Mouse (Mus musculus) MEL (cell line): ENCODE results near the gene Cacna2d4. TPM values are rescaled to one million over a fixed set of nuclear protein-coding genes. Genes with fewer than 3 reads are reported as not detected.
A peak's percentile ranks its signal among the peaks of the same experiment; 100 is the strongest.

Experiments used
- DNase-seq: peaks from one replicate; pipeline ENCODE4 v3.0.0; 2011; ENCODE audit warnings: low read depth, low spot score
- H3K27ac ChIP-seq: 2 replicates; pipeline ENCODE4 v1.5.1; 2012; ENCODE audit warnings: low read depth, mild to moderate bottlenecking, control low read depth, low read length, moderate library complexity; ENCODE audit not compliant: control insufficient read depth
- H3K27me3 ChIP-seq, 2 experiments: fragments of 150-350 bp in 1 of 2; sonication (generic) in 1 of 2; 2 replicates each; pipeline ENCODE4 v1.6.1; 2012; ENCODE audit warnings: low read length in 2 of 2, mild to moderate bottlenecking in 2 of 2, improper control_type of control experiment in 1 of 2, moderate library complexity in 1 of 2; ENCODE audit not compliant: insufficient read depth in 2 of 2, control insufficient read depth in 1 of 2
- H3K36me3 ChIP-seq, 2 experiments: 2 replicates each; pipeline ENCODE4 v1.6.1; 2012 to 2014; ENCODE audit warnings: low read length in 2 of 2, improper control_type of control experiment in 1 of 2, inconsistent platforms in 1 of 2, mild to moderate bottlenecking in 1 of 2; ENCODE audit not compliant: insufficient read depth in 2 of 2, control insufficient read depth in 1 of 2
- H3K4me1 ChIP-seq, 2 experiments: fragments of 150-350 bp in 1 of 2; sonication (generic) in 1 of 2; 2 replicates each; pipeline ENCODE4 v1.6.1; 2012; ENCODE audit warnings: low read length in 2 of 2, improper control_type of control experiment in 1 of 2, mild to moderate bottlenecking in 1 of 2; ENCODE audit not compliant: insufficient read depth in 2 of 2, control insufficient read depth in 1 of 2
- H3K4me3 ChIP-seq, 2 experiments: fragments of 150-350 bp in 1 of 2; sonication (generic) in 1 of 2; 2 replicates each; pipeline ENCODE4 v1.5.1; 2012; ENCODE audit warnings: low read depth in 2 of 2, low read length in 2 of 2, mild to moderate bottlenecking in 2 of 2, moderate library complexity in 2 of 2, control low read depth in 1 of 2, improper control_type of control experiment in 1 of 2; ENCODE audit not compliant: control insufficient read depth in 1 of 2, insufficient read depth in 1 of 2
- H3K79me2 ChIP-seq: 2 replicates; pipeline ENCODE4 v1.6.1; 2012; ENCODE audit warnings: mild to moderate bottlenecking, low read length, moderate library complexity; ENCODE audit not compliant: control insufficient read depth, poor library complexity, insufficient read depth
- H3K9ac ChIP-seq: 2 replicates; pipeline ENCODE4 v1.6.1; 2012; ENCODE audit warnings: low read depth, mild to moderate bottlenecking, control low read depth, low read length, moderate library complexity; ENCODE audit not compliant: control insufficient read depth, poor library complexity, severe bottlenecking
- H3K9me3 ChIP-seq: fragments of 150-350 bp; sonication (generic); replicated peaks from 2 replicates; pipeline ENCODE4 v1.6.1; 2012; ENCODE audit warnings: mild to moderate bottlenecking, low read length, improper control_type of control experiment, moderate library complexity; ENCODE audit not compliant: insufficient read depth
- BHLHE40 ChIP-seq: IDR thresholded peaks from 2 replicates; pipeline ENCODE4 v1.6.1; 2012; ENCODE audit warnings: low read depth, mild to moderate bottlenecking, inconsistent platforms, low read length, improper control_type of control experiment, borderline replicate concordance
- CHD1 ChIP-seq: IDR thresholded peaks from 2 replicates; pipeline ENCODE4 v1.6.1; 2012; ENCODE audit warnings: low read depth, mild to moderate bottlenecking, inconsistent platforms, low read length, improper control_type of control experiment
- CHD2 ChIP-seq: IDR thresholded peaks from 2 replicates; pipeline ENCODE4 v1.6.1; 2011; ENCODE audit warnings: low read length, improper control_type of control experiment
- ELF1 ChIP-seq: IDR thresholded peaks from 2 replicates; pipeline ENCODE4 v1.6.1; 2014; ENCODE audit warnings: low read depth, mild to moderate bottlenecking, inconsistent platforms, low read length, improper control_type of control experiment, moderate library complexity
- ETS1 ChIP-seq: IDR thresholded peaks from 2 replicates; pipeline ENCODE4 v1.6.1; 2012; ENCODE audit warnings: low read depth, mild to moderate bottlenecking, inconsistent platforms, low read length, improper control_type of control experiment, moderate library complexity
- GABPA ChIP-seq: IDR thresholded peaks from 2 replicates; pipeline ENCODE4 v1.6.1; 2012; ENCODE audit warnings: low read depth, mild to moderate bottlenecking, inconsistent platforms, low read length, improper control_type of control experiment, moderate library complexity
- GATA1 ChIP-seq: IDR thresholded peaks from 2 replicates; pipeline ENCODE4 v1.6.1; 2011; ENCODE audit warnings: low read depth, low read length, improper control_type of control experiment
- HCFC1 ChIP-seq: IDR thresholded peaks from 2 replicates; pipeline ENCODE4 v1.6.1; 2012; ENCODE audit warnings: low read depth, mild to moderate bottlenecking, inconsistent platforms, low read length, improper control_type of control experiment, moderate library complexity
- JUND ChIP-seq: IDR thresholded peaks from 2 replicates; pipeline ENCODE4 v1.6.1; 2011; ENCODE audit warnings: low read depth, mild to moderate bottlenecking, improper control_type of control experiment, low read length
- MAFK ChIP-seq: IDR thresholded peaks from 2 replicates; pipeline ENCODE4 v1.6.1; 2011; ENCODE audit warnings: low read depth, mild to moderate bottlenecking, low read length, improper control_type of control experiment, borderline replicate concordance
- MAX ChIP-seq: IDR thresholded peaks from 2 replicates; pipeline ENCODE4 v1.6.1; 2011; ENCODE audit warnings: low read length, improper control_type of control experiment
- MAZ ChIP-seq: IDR thresholded peaks from 2 replicates; pipeline ENCODE4 v1.6.1; 2012; ENCODE audit warnings: low read depth, mild to moderate bottlenecking, inconsistent platforms, low read length, improper control_type of control experiment
- MEF2A ChIP-seq: IDR thresholded peaks from 2 replicates; pipeline ENCODE4 v1.6.1; 2014; ENCODE audit warnings: low read depth, mild to moderate bottlenecking, inconsistent platforms, low read length, improper control_type of control experiment; ENCODE audit not compliant: poor library complexity, insufficient replicate concordance, severe bottlenecking; ENCODE audit errors: extremely low read depth
- MXI1 ChIP-seq: IDR thresholded peaks from 2 replicates; pipeline ENCODE4 v1.6.1; 2011; ENCODE audit warnings: mild to moderate bottlenecking, low read depth, low read length, improper control_type of control experiment
- MYC ChIP-seq: IDR thresholded peaks from 2 replicates; pipeline ENCODE4 v1.6.1; 2011; ENCODE audit warnings: low read depth, mild to moderate bottlenecking, low read length, improper control_type of control experiment, moderate library complexity
- NELFE ChIP-seq: IDR thresholded peaks from 2 replicates; pipeline ENCODE4 v1.6.1; 2011; ENCODE audit warnings: low read depth, low read length, improper control_type of control experiment
- NRF1 ChIP-seq: IDR thresholded peaks from 2 replicates; pipeline ENCODE4 v1.6.1; 2014; ENCODE audit warnings: low read depth, mild to moderate bottlenecking, inconsistent platforms, low read length, improper control_type of control experiment, moderate library complexity; ENCODE audit not compliant: poor library complexity, insufficient read depth, severe bottlenecking
- POLR2A ChIP-seq, 2 experiments: IDR thresholded peaks; 2 replicates each; pipeline ENCODE4 v1.6.1; 2011 to 2012; ENCODE audit warnings: low read length in 2 of 2, mild to moderate bottlenecking in 2 of 2, control low read depth in 1 of 2, improper control_type of control experiment in 1 of 2, low read depth in 1 of 2, moderate library complexity in 1 of 2; ENCODE audit not compliant: control insufficient read depth in 1 of 2, insufficient read depth in 1 of 2, poor library complexity in 1 of 2
- POLR2AphosphoS2 ChIP-seq: IDR thresholded peaks from 2 replicates; pipeline ENCODE4 v1.6.1; 2011; ENCODE audit warnings: low read length, improper control_type of control experiment
- POLR2AphosphoS5 ChIP-seq: IDR thresholded peaks from 2 replicates; pipeline ENCODE4 v1.6.1; 2012; ENCODE audit warnings: low read depth, borderline replicate concordance, mild to moderate bottlenecking, inconsistent platforms, low read length, moderate library complexity, mixed read lengths
- RAD21 ChIP-seq: IDR thresholded peaks from 2 replicates; pipeline ENCODE4 v1.6.1; 2011; ENCODE audit warnings: mild to moderate bottlenecking, low read depth, low read length, improper control_type of control experiment
- RCOR1 ChIP-seq: IDR thresholded peaks from 2 replicates; pipeline ENCODE4 v1.6.1; 2012; ENCODE audit warnings: low read depth, mild to moderate bottlenecking, inconsistent platforms, low read length, improper control_type of control experiment
- SIN3A ChIP-seq: IDR thresholded peaks from 2 replicates; pipeline ENCODE4 v1.6.1; 2012; ENCODE audit warnings: low read length, improper control_type of control experiment, inconsistent platforms
- SMC3 ChIP-seq: IDR thresholded peaks from 2 replicates; pipeline ENCODE4 v1.6.1; 2011; ENCODE audit warnings: low read depth, low read length, improper control_type of control experiment
- TAL1 ChIP-seq: IDR thresholded peaks from 2 replicates; pipeline ENCODE4 v1.6.1; 2012; ENCODE audit warnings: mild to moderate bottlenecking, inconsistent platforms, low read length, moderate library complexity, mixed read lengths
- UBTF ChIP-seq: IDR thresholded peaks from 2 replicates; pipeline ENCODE4 v1.6.1; 2012; ENCODE audit warnings: low read depth, mild to moderate bottlenecking, inconsistent platforms, low read length, improper control_type of control experiment, moderate library complexity, borderline replicate concordance; ENCODE audit not compliant: insufficient read depth
- USF2 ChIP-seq, 2 experiments: IDR thresholded peaks; 2 replicates each; pipeline ENCODE4 v1.6.1; 2011 to 2012; ENCODE audit warnings: improper control_type of control experiment in 2 of 2, low read length in 2 of 2, borderline replicate concordance in 1 of 2, inconsistent platforms in 1 of 2, low read depth in 1 of 2, mild to moderate bottlenecking in 1 of 2; ENCODE audit not compliant: insufficient read depth in 1 of 2
- ZMIZ1 ChIP-seq: IDR thresholded peaks from 2 replicates; pipeline ENCODE4 v1.6.1; 2012; ENCODE audit warnings: low read depth, mild to moderate bottlenecking, inconsistent platforms, low read length, improper control_type of control experiment, moderate library complexity
- ZNF384 ChIP-seq: IDR thresholded peaks from 2 replicates; pipeline ENCODE4 v1.6.1; 2012; ENCODE audit warnings: low read depth, mild to moderate bottlenecking, inconsistent platforms, low read length, improper control_type of control experiment
- polyA plus RNA-seq, 2 experiments: library from polyadenylated mRNA; stranded (reverse) in 1 of 2; unstranded in 1 of 2; fragments of >175 nt in 1 of 2; fragments of >200 nt in 1 of 2; gene quantifications; 2 replicates each; pipeline versions ENCODE4 v1.2.1 to v1.2.4; 2012; ENCODE audit warnings: low replicate concordance in 2 of 2, low read depth in 1 of 2; ENCODE audit not compliant: insufficient read length in 2 of 2, insufficient read depth in 1 of 2, missing spikeins in 1 of 2
- total RNA-seq: library from RNA; depleted of rRNA; stranded (reverse); fragments of 300-350 nt; gene quantifications from 2 replicates; pipeline ENCODE4 v1.2.3, GENCODE M21; 2012

The Cacna2d4 gene
- total and polyA plus RNA-seq, 3 experiments = 0.69 to 1.1 TPM; not detected in 1

DNA sequence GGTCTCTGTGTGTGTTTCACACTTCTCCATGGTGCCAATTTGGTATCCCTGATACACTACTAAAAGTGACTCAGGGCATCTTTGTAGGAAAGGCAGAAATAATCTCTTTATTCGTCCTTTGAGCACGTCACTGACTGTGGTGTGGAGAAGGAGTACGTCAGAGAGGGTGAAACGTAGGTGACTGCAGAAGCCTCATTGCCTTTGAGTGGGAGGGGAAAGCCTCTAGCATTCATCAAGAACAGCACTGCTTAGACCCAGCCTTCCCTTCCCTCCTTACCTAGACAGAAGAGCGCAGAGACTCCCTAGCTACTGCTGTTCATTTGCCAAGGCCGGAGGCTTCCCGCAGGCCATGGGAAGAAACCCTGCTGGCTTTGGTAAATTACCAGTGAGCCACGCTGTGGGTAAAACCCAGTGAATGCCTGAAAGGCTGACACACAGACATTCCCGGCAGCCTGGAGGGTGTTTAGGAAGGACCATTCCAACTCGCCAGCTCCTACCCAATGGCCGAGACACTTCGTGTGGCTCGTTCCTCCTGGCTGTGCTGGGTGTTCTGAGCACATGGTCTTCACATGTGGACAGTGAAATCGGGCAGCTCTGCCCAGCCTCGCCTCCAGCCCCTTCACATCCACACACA lies 17.0 kb upstream of the Cacna2d4 start:
- H3K36me3 ChIP-seq = peaks cover 0 to 4% of the 10 kb centered on the region in 2 experiments; a peak in 1 of 4 replicates
- H3K9ac ChIP-seq = no peak overlapping the region
- no peak for TF ChIP-seq MEF2A
- TF ChIP-seq JUND = no peak
- no peak for TF ChIP-seq MAZ
- no peak for TF ChIP-seq MAFK
- TF ChIP-seq NELFE = no peak
- no peak for TF ChIP-seq ELF1
- TF ChIP-seq GABPA = no peak
- TF ChIP-seq POLR2AphosphoS2 = no peak
- TF ChIP-seq USF2 (IDR thresholded peaks at IDR 0.05; ENCODE audit: borderline replicate concordance in 1 of 2, insufficient read depth in 1 of 2, low read depth in 1 of 2, low read length in 2 of 2) = no peak
- TF ChIP-seq POLR2A (IDR thresholded peaks at IDR 0.05; ENCODE audit: control insufficient read depth in 1 of 2, insufficient read depth in 1 of 2, low read depth in 1 of 2, low read length in 2 of 2, poor library complexity in 1 of 2) = no peak
- TF ChIP-seq MXI1 = no peak
- no peak for TF ChIP-seq GATA1
- no peak for TF ChIP-seq BHLHE40
- no peak for TF ChIP-seq HCFC1
- TF ChIP-seq NRF1 = no peak
- TF ChIP-seq TAL1 = no peak
- no peak for TF ChIP-seq CHD2
- no peak for TF ChIP-seq ETS1
- no peak overlapping the region for H3K4me3 ChIP-seq
- DNase-seq = no peak
- H3K27ac ChIP-seq = no peak overlapping the region
- H3K9me3 ChIP-seq = no peaks in the 10 kb centered on the region
- no peaks in the 10 kb centered on the region for H3K4me1 ChIP-seq
- H3K27me3 ChIP-seq = no peaks in the 10 kb centered on the region
- H3K79me2 ChIP-seq = no peaks in the 10 kb centered on the region

DNA sequence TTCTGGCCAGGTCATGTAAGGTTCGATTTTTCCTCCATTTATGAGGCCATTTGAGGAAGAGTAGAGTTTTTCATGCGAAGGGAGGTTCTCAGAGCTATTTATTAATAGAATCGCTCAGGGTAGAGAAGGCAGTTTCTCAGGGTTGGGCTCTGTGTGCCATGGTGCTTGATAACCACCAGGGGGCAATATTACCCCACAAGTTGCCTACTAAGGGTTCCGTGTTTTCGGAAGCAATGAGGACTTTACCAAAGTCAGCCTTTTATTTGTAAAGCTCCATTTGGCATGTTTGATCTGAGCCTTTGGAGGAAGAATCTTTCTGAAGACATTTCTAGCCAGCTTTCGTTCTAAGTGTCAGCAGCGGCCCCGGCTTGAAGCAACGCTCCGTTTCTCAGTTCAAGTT lies 16.0 kb upstream of the Cacna2d4 start:
- peak; percentile 53 for DNase-seq
- Histone ChIP-seq H3K4me3 (no peak overlapping the region), H3K27me3 (no peaks in the 10 kb centered on the region), H3K27ac (no peak overlapping the region), H3K36me3 (peaks cover 0 to 4% of the 10 kb centered on the region in 2 experiments; a peak in 1 of 4 replicates), H3K79me2 (no peaks in the 10 kb centered on the region), H3K9me3 (no peaks in the 10 kb centered on the region), H3K9ac (no peak overlapping the region), H3K4me1 (no peaks in the 10 kb centered on the region)
- TF ChIP-seq USF2 (IDR thresholded peaks at IDR 0.05; ENCODE audit: borderline replicate concordance in 1 of 2, insufficient read depth in 1 of 2, low read depth in 1 of 2, low read length in 2 of 2) (no peak), MYC (0 out of 2 replicates have a peak, but pooled peaks have one; percentile 40), RCOR1 (no peak), MEF2A (no peak), SIN3A (no peak), GABPA (no peak), ZNF384 (no peak), MAX (no peak), MXI1 (no peak), CHD2 (no peak), GATA1 (no peak), ZMIZ1 (no peak), MAFK (no peak), ELF1 (no peak), UBTF (no peak), POLR2AphosphoS5 (no peak), RAD21 (peak; percentile 81), ETS1 (no peak), JUND (no peak), CHD1 (no peak), BHLHE40 (no peak), SMC3 (peak; percentile 83)
